Mouse (Mus musculus): ENCODE results near the gene C330007P06Rik.
"Not testable (repeated sequence)": the region's sequence is repeated elsewhere in the genome, so short reads cannot be mapped to it uniquely, and the experiment has no call there.

C330007P06Rik gene

DNA sequence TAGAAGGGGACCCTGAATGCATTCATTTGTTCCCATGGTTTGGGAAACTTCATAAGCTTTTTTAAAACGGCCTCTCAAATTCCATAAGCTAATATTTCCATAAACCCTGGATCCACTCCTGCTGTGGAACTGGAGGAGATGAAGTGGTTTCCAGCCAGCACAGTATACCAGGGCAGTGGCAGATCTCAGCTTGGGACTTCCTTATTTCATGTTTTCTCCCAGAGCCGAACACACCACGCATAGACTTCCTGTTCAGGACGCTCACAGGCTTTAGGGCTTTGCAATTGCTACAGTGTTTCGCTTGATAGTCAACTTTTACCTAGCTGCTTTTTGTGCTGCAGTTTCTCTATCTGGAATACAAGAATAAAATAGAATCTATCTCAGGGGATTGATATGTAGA lies 70.7 kb downstream of the C330007P06Rik start:
- in situ Hi-C loops (cut with MboI, MseI): no loop called here

GRCm38 (mm10) chrX:36799131-36799879 lies 74.6 kb downstream of the C330007P06Rik start:
- in situ Hi-C loops (cut with MboI, MseI): no loop called here

DNA sequence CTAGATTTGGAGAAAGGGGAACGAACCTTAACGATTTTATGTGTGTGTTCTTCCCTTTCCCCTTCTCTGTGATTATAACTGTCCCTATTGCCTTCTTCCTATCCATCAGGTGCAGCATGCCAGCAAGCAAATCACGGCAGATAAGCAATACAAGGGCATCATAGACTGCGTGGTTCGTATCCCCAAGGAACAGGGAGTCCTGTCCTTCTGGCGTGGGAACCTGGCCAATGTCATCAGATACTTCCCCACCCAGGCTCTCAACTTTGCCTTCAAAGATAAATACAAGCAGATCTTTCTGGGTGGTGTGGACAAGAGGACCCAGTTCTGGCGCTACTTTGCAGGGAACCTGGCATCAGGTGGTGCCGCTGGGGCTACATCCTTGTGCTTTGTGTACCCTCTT lies 77.2 kb downstream of the C330007P06Rik start:
- in situ Hi-C loops (cut with MboI, MseI): not testable (repeated sequence)

DNA sequence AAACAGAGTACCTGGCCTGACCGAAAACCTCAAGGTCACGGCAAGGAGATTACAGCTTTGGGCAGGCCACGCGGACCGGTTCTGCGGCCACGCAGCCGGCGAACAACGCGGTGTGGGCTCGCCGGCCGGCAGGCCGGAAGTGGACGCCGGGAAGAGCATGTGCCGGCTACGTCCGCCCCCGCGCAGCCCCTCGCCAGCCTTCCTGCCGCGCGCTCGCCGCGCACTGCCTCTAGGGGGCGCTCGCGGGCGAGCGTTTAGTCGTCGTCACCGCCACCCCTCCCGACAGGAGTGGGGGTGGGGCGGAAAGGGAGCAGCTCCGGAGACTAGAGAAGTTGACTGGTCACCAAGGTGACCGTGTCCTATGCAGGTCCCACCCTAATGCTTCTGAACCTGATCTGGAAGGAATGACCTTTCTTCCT lies 77.7 kb downstream of the C330007P06Rik start:
- in situ Hi-C loops (cut with MboI, MseI): no loop called here

DNA sequence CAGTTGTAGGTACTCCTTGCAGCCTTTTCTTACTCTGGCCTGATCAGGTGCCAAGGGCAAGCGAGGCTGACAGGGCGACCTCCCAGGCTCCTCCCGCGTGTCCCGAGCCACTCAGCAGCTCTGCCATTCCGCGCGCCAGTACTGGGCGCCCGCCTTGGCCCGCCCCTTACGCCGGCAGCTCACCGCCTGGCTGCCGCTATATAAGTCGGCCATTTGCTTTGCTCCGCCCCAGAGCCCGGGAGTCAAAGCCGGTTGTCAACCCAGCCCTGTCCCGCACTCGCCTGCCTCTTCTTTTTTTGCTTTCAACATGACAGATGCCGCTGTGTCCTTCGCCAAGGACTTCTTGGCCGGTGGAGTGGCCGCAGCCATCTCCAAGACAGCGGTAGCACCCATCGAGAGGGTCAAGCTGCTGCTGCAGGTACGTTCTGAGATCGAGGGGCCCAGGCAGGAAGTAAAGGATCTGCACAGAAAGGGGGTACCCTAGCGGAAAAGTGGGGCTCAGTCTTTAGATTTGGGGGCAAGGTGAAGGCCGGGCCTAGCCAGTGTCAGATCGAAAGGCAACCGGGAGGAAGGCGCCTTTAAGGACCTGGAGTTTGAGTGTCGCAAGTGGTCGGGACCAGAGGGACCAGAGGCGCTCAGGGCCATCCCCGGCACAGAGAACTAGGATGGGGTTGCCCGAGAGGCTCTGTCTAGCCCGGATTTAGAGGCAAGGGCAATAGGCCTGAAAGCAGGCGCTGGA lies 78.3 kb downstream of the C330007P06Rik start, which contains the start of gene Slc25a5:
TSS of gene Slc25a5 (plus strand) at position 228 of the 739 bp plus-strand sequence.
- in situ Hi-C loops (cut with MboI, MseI): no loop called here

- in situ Hi-C loops (cut with MboI, MseI): loop anchor here in 1 of 2 experiments (5.0 kb wide), 1 partner anchor 42 kb away; no protein-coding TSS in a partner anchor
These were observed 79.3 kb downstream of the C330007P06Rik start for GRCm38 (mm10) chrX:36794571-36794970.

GRCm38 (mm10) chrX:36789360-36789759 lies 84.6 kb downstream of the C330007P06Rik start:
- in situ Hi-C loops (cut with MboI, MseI): no loop called here

DNA sequence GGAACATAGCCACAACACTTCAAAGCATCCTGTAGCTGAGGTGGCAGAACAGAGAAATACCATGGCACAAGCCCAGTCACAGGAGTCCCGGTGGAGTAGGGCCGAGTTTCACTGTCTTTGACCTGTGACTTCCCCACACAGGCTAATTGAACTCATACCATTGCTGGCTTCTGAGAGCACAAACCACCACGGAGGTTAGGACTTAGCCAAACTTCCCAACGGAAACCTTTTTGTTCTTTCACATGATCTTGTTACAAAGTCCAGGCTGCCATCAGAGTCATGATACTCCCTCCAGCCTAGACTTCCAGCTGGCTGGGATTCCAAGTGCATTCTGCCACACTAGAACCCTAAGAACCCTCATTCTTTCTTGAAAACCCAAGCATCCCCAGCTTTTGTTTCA lies 96.2 kb downstream of the C330007P06Rik start:
- in situ Hi-C loops (cut with MboI, MseI): no loop called here

DNA sequence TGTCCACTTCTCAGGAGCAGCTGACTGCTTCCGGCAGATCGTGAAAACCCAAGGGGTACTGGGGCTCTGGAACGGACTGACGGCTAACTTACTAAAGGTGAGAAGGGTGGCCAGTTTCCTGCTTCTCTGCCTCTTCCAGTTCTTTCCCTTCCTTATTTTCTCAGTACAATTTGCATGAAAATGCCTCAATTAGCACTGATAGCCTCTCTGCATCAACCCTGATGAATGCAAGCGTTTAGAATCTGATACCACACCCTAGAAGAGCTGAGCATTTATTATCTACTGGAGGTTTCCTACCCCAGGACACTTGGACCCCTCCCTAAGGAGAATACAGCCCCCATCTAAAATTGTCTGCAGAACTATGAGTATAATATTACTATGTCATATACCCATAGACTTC lies 98.4 kb downstream of the C330007P06Rik start:
- in situ Hi-C loops (cut with MboI, MseI): no loop called here

All from T-helper 17 cell (primary cell).